Mouse (Mus musculus): Measurements from ENCODE around the gene Vmn1r80.
"Not testable (repeated sequence)": the region's sequence is repeated elsewhere in the genome, so short reads cannot be mapped to it uniquely, and the experiment has no call there.

Gene Vmn1r80

GRCm38 (mm10) chr7:12188986-12189385 lies at the start of gene Vmn1r80:
Vmn1r80 (plus strand) TSS chr7:12189286.
- DNase-seq (ENCODE audit: low spot score in 2 of 2) = no peak

- no peak for DNase-seq (ENCODE audit: low spot score in 2 of 2)
Observed at GRCm38 (mm10) chr7:12149957-12150356, 39.1 kb upstream of the Vmn1r80 start, which contains the start of gene Vmn1r78. Vmn1r78 (plus strand) TSS chr7:12150257.

GRCm38 (mm10) chr7:12156463-12156862 lies 32.6 kb upstream of the Vmn1r80 start:
- not testable (repeated sequence) for DNase-seq (ENCODE audit: low spot score in 2 of 2)

DNA sequence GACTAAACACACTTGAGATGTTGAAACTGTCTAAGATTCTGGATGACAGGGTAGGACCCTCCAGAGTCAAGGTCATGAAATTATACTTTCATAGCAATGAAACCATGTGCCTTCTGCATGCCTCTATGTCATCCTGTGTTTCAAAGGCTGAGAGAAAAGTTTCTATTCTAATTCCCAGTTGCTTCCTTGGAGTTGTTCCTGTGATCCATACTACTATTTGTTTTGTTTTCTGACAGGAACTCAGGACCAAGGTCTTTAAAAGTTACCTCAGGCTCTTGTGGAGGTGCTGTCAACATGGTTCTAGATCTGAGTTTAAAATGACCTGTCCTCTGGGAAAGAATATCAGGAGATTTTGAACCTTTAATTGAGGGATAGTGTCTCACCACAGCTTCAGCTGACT lies 18.1 kb upstream of the Vmn1r80 start, which contains the start of gene Vmn1r79:
Gene Vmn1r79 (plus strand): TSS at position 301 of the 400 bp plus-strand sequence.
- DNase-seq (ENCODE audit: low spot score in 2 of 2) = not testable (repeated sequence)

DNA sequence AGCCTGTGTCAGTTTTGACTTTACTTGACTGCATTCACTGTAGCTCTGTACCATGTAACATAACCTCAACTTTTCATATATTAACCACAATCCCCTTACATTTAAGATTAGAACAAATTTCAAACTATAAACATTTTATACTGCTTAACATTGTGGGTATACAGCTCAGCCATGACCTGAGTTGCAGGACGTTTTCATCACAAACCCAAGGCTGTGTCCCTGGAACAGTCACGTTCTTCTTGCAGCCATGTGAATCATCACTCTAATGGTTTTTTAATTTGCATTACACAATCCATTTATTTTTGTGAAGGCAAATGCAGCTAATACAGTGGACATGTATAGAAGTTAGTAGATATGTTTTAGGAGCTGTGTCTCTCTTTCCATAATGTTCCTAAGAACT lies 16.2 kb upstream of the Vmn1r80 start:
- DNase-seq (ENCODE audit: low spot score in 2 of 2) = not testable (repeated sequence)

DNA sequence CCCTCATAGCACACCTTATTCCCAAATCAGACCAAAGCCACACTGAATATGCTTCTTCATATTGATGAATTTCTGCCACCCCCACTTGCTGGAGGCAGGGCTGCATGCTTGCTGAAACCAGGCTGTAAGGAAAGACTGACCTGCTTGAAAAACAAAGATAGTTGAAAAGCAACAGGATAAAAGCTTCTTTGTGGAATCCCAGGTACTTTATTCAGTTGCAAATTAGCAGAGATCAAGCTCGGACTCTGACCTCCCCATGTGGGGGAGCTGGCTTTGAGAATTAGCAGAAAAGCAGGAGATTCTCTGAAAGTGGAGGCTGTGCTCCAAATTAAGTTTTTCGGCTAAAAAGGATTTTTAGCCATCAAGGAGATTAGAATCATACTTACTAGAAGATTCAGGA lies 15.1 kb downstream of the Vmn1r80 start:
- DNase-seq (ENCODE audit: low spot score in 2 of 2) = no peak

Measured in urinary bladder, postnatal 36 days (tissue).